Comparison of ENCODE assay signal across 20 mouse cellular contexts in genomic region chr11:22900041-22900440, GRCm38 (mm10).
"Had no signal": no experiment of that assay in that cellular context is flagged by ENCODE, and none has a peak within 500 bp of the region (broad histone marks: within the 10 kb centered on the region; RNA-seq: fewer than 3 reads in every experiment).

No protein-coding gene starts in this region.

- H3K27me3 ChIP-seq: limb, embryonic 13.5 days; liver, embryonic 12.5 days; liver, embryonic 15.5 days; lung, embryonic 15.5 days; midbrain, embryonic 12.5 days; midbrain, embryonic 15.5 days; neural tube, embryonic 12.5 days; neural tube, embryonic 15.5 days had no signal

- H3K9me3 ChIP-seq: limb, embryonic 10.5 days; limb, embryonic 13.5 days; liver, embryonic 12.5 days; liver, embryonic 15.5 days; lung, embryonic 15.5 days; midbrain, embryonic 12.5 days; midbrain, embryonic 15.5 days; neural tube, embryonic 12.5 days; neural tube, embryonic 15.5 days had no signal

- ATAC-seq: liver, embryonic 12.5 days; midbrain, embryonic 15.5 days had no signal

- H3K4me1 ChIP-seq: limb, embryonic 10.5 days; limb, embryonic 13.5 days; lung, embryonic 15.5 days; midbrain, embryonic 12.5 days; midbrain, embryonic 15.5 days; neural tube, embryonic 12.5 days; neural tube, embryonic 15.5 days had no signal

- DNase-seq: kidney, adult 9 months; kidney, postnatal 14 days; layer of hippocampus, adult 9-11 months; liver; lung, adult 18-20 months; lung, postnatal 10 days; lung, postnatal 36 days; right cerebral cortex, adult 18-20 months; thymus, adult 18-20 months; thymus, postnatal 4 days had no signal

- H3K36me3 ChIP-seq: liver, embryonic 15.5 days; lung, embryonic 15.5 days; midbrain, embryonic 15.5 days; neural tube, embryonic 12.5 days; neural tube, embryonic 15.5 days had no signal

- H3K4me3 ChIP-seq: layer of hippocampus, adult 2 months; limb, embryonic 10.5 days; limb, embryonic 13.5 days; liver, embryonic 12.5 days; liver, embryonic 15.5 days; lung, embryonic 15.5 days; midbrain, embryonic 12.5 days; midbrain, embryonic 15.5 days; neural tube, embryonic 12.5 days; neural tube, embryonic 15.5 days had no signal

- H3K27ac ChIP-seq: layer of hippocampus, adult 2 months; limb, embryonic 10.5 days; limb, embryonic 13.5 days; liver, embryonic 12.5 days; liver, embryonic 15.5 days; lung, embryonic 15.5 days; midbrain, embryonic 12.5 days; midbrain, embryonic 15.5 days; neural tube, embryonic 12.5 days; neural tube, embryonic 15.5 days had no signal

- H3K9ac ChIP-seq: limb, embryonic 13.5 days; liver, embryonic 12.5 days; liver, embryonic 15.5 days; lung, embryonic 15.5 days; midbrain, embryonic 12.5 days; midbrain, embryonic 15.5 days; neural tube, embryonic 12.5 days; neural tube, embryonic 15.5 days had no signal
